Mouse (Mus musculus) layer of hippocampus, adult 18-20 months (tissue): ENCODE measurements around the gene Rrp1. TPM values are rescaled to one million over a fixed set of nuclear protein-coding genes. Genes with fewer than 3 reads are reported as not detected.

ENCODE experiments used
- DNase-seq, 2 experiments: peaks; one replicate each; pipeline ENCODE4 v3.0.0; 2022; ENCODE audit warnings: low spot score in 2 of 2
- microRNA-seq, 2 experiments: library from miRNA; unstranded; fragments of <30 nt; microRNA quantifications; one replicate each; pipeline ENCODE4 v1.2.0; 2021
- total RNA-seq, 2 experiments: library from RNA; stranded (reverse); gene quantifications; 2 replicates each; pipeline ENCODE4 v1.2.3; 2021

The Rrp1 gene
- total RNA-seq, 2 experiments from 2014 or later, result 361 to 370 TPM

DNA sequence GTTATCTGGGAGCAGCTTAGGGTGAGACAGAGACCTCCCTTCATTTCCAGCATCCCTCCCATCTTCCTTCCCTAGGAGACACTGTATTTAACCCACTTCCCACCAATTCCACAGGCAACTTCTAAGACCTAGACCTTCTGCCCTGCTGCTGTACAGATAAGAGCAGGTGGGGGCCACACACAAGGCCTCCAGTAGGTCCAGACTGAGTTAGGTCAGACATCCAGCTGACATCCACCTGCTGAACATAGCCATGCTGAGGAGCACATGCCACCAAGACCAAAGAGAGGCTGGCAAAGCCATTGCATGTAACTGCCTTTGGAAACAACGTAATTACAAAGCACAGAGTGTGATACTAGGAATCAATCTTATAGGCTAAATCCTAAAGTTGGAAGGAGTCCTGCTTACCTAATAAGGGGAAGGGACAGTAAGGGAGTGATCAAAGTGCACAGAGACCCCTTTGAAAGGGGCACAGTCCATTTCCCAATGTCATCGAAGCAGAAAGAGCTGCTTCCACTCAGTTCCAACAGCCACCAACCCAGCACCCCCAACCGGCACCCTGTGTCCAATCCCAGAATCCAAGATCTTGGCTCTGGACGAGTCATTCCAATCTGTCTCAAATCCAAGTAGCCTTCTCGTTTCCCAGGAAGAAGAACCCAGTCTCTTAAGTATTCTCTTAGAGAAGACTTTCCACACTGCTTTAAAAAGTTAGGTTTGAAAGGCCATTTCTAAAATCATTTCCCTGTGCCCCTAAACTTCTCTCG, 61.9 kb downstream of the Rrp1 start:
- no peak for DNase-seq

Small RNAs within 50 kb of the gene (microRNA-seq; reads per million reads assigned to microRNA genes)
- 0 reads per million in 2 experiments for gene Mir6410
- 2.0 to 2.7 reads per million in 2 experiments for gene Mir6907
- 0 to 0.49 reads per million in 2 experiments for gene Mir6908

Other genes with a start within 250 kb of the Rrp1 start
- gene D10Jhu81e, start 243.3 kb downstream of the Rrp1 start, total RNA-seq, result 100 to 1,000 TPM; 129 to 132 TPM
- 10 to 100 TPM; 19.7 to 20.5 TPM for gene Pwp2, start 227.9 kb downstream of the Rrp1 start, total RNA-seq
- gene Trappc10, start 168.4 kb downstream of the Rrp1 start, total RNA-seq, result 10 to 100 TPM; 81.2 to 86.4 TPM
- 100 to 1,000 TPM; 217 to 218 TPM for gene Agpat3, start 60.6 kb downstream of the Rrp1 start, total RNA-seq
- 10 to 100 TPM; 39.1 to 40.5 TPM for gene Cstb, start 12.6 kb upstream of the Rrp1 start, total RNA-seq
- gene Pdxk, start 51.9 kb upstream of the Rrp1 start, total RNA-seq, result 100 to 1,000 TPM in 1 of 2 experiments, 10 to 100 TPM in 1; 99.5 to 106 TPM
- gene Olfr1358, start 104.4 kb upstream of the Rrp1 start, total RNA-seq, result not detected
- gene Ilvbl, start 161.3 kb upstream of the Rrp1 start, total RNA-seq, result 10 to 100 TPM; 27.3 to 33.4 TPM
- 1 to 10 TPM; 6.8 to 8.2 TPM for gene Syde1, start 178.9 kb upstream of the Rrp1 start, total RNA-seq
- gene Olfr1357, start 205.0 kb upstream of the Rrp1 start, total RNA-seq, result not detected